Mouse (Mus musculus) hindbrain, embryonic 11.5 days (tissue): ENCODE results near the gene Uqcrc1. TPM values are rescaled to one million over a fixed set of nuclear protein-coding genes. Genes with fewer than 3 reads are reported as not detected.

ENCODE experiments used
- ATAC-seq: fragments of 200-750 bp; cut with Nextera tagmentation; 2 replicates; pipeline ENCODE4 v1.8.0; 2017; ENCODE audit warnings: mild to moderate bottlenecking, moderate TSS enrichment, moderate library complexity; ENCODE audit not compliant: low FRiP score
- DNase-seq: peaks from one replicate; pipeline ENCODE4 v3.0.0-alpha.2; 2015; ENCODE audit warnings: low spot score
- H3K27ac ChIP-seq: fragments of 300-500 bp; sonication (generic); 2 replicates; pipeline ENCODE4 v1.5.1; 2014; ENCODE audit warnings: mild to moderate bottlenecking, low read depth, low read length
- H3K27me3 ChIP-seq: fragments of 300-500 bp; sonication (generic); 2 replicates; pipeline ENCODE4 v1.6.1; 2014; ENCODE audit warnings: mild to moderate bottlenecking, low read length, moderate library complexity, mixed read lengths; ENCODE audit not compliant: control insufficient read depth, insufficient read depth
- H3K36me3 ChIP-seq: fragments of 300-500 bp; sonication (generic); 2 replicates; pipeline ENCODE4 v1.6.1; 2014; ENCODE audit warnings: mild to moderate bottlenecking, low read length, moderate library complexity, mixed read lengths; ENCODE audit not compliant: control insufficient read depth, insufficient read depth
- H3K4me1 ChIP-seq: fragments of 300-500 bp; sonication (generic); replicated peaks from 2 replicates; pipeline ENCODE4 v1.6.1; 2014; ENCODE audit warnings: low read length, mixed read lengths; ENCODE audit not compliant: control insufficient read depth, insufficient read depth
- H3K4me2 ChIP-seq: fragments of 300-500 bp; sonication (generic); replicated peaks from 2 replicates; pipeline ENCODE4 v1.6.1; 2014; ENCODE audit warnings: mild to moderate bottlenecking, low read depth, low read length
- H3K4me3 ChIP-seq: fragments of 300-500 bp; sonication (generic); 2 replicates; pipeline ENCODE4 v1.5.1; 2014; ENCODE audit warnings: low read depth, low read length
- H3K9ac ChIP-seq: fragments of 300-500 bp; sonication (generic); 2 replicates; pipeline ENCODE4 v1.6.1; 2014; ENCODE audit warnings: low read depth, low read length
- H3K9me3 ChIP-seq: fragments of 300-500 bp; sonication (generic); 2 replicates; pipeline ENCODE4 v1.6.1; 2016; ENCODE audit warnings: low read length; ENCODE audit not compliant: control insufficient read depth
- WGBS: fragments of 180-500 bp; shearing (Covaris S2); extraction: QIAGEN DNeasy Blood & Tissue Kit; methylation state at CpG from one replicate; pipeline ENCODE4 v1.1.7; 2014; 5-methylcytosine and 5-hydroxymethylcytosine counted together
- polyA plus RNA-seq: library from polyadenylated mRNA; unstranded; fragments of >200 nt; fragmentation: Nextera tagmentation; extraction: Ambion mirVana; gene quantifications from 2 replicates; pipeline ENCODE4 v1.2.1, GENCODE M21; 2014

Gene Uqcrc1
- 354 and 388 TPM in 2 replicates for polyA plus RNA-seq

- Histone ChIP-seq H3K4me2 (peak within 1 kb of the TSS; percentile 88), H3K4me3 (peak within 1 kb of the TSS; percentile 97), H3K9me3 (no peaks in the 10 kb centered on the region), H3K27me3 (no peaks in the 10 kb centered on the region), H3K9ac (peak within 1 kb of the TSS; percentile 88), H3K4me1 (no peaks in the 10 kb centered on the region), H3K36me3 (peaks cover 8% of the 10 kb centered on the region; the same call in 1 of the 2 replicates), H3K27ac (peak within 1 kb of the TSS; percentile 24; the same call in 1 of the 2 replicates)
- peak; percentile 86 for ATAC-seq
- peak; percentile 100 for DNase-seq
- WGBS: under 1% methylated on average over 58 of the region's 58 CpGs
Observed at GRCm38 (mm10) chr9:108936418-108937364, at the start of gene Uqcrc1. Gene Uqcrc1, plus strand, starts transcription at chr9:108936633.

GRCm38 (mm10) chr9:108912308-108912707 lies 24.1 kb upstream of the Uqcrc1 start:
- no peaks in the 10 kb centered on the region for H3K27me3 ChIP-seq
- H3K4me1 ChIP-seq: no peaks in the 10 kb centered on the region
- H3K4me2 ChIP-seq: no peak overlapping the region
- H3K36me3 ChIP-seq: no peaks in the 10 kb centered on the region
- DNase-seq: no peak
- no peak for ATAC-seq
- H3K27ac ChIP-seq: no peak overlapping the region
- H3K9me3 ChIP-seq: no peaks in the 10 kb centered on the region
- WGBS: 52% methylated on average over 6 of the region's 6 CpGs
- H3K4me3 ChIP-seq: no peak overlapping the region
- no peak overlapping the region for H3K9ac ChIP-seq

GRCm38 (mm10) chr9:108913161-108913560 lies 23.3 kb upstream of the Uqcrc1 start:
- H3K36me3 ChIP-seq: no peaks in the 10 kb centered on the region
- H3K9ac ChIP-seq: no peak overlapping the region
- WGBS: 88% methylated on average over 7 of the region's 7 CpGs
- H3K4me2 ChIP-seq: no peak overlapping the region
- no peak overlapping the region for H3K4me3 ChIP-seq
- ATAC-seq (no peak), DNase-seq (no peak)
- H3K9me3 ChIP-seq: no peaks in the 10 kb centered on the region
- H3K4me1 ChIP-seq: no peaks in the 10 kb centered on the region
- H3K27me3 ChIP-seq: no peaks in the 10 kb centered on the region
- no peak overlapping the region for H3K27ac ChIP-seq

GRCm38 (mm10) chr9:108913621-108914020 lies 22.8 kb upstream of the Uqcrc1 start:
- Histone ChIP-seq H3K4me2 (no peak overlapping the region), H3K36me3 (no peaks in the 10 kb centered on the region), H3K9ac (no peak overlapping the region), H3K27ac (no peak overlapping the region), H3K4me3 (no peak overlapping the region), H3K27me3 (no peaks in the 10 kb centered on the region), H3K4me1 (no peaks in the 10 kb centered on the region), H3K9me3 (no peaks in the 10 kb centered on the region)
- no peak for ATAC-seq
- DNase-seq: no peak
- 83% methylated on average over 10 of the region's 10 CpGs for WGBS

- 80% methylated on average over 6 of the region's 6 CpGs for WGBS
- Histone ChIP-seq H3K27ac (no peak within 1 kb of the TSS), H3K4me3 (no peak within 1 kb of the TSS), H3K27me3 (no peaks in the 10 kb centered on the region), H3K4me1 (no peaks in the 10 kb centered on the region), H3K4me2 (no peak within 1 kb of the TSS), H3K9me3 (no peaks in the 10 kb centered on the region), H3K9ac (no peak within 1 kb of the TSS), H3K36me3 (no peaks in the 10 kb centered on the region)
- no peak for DNase-seq
- no peak for ATAC-seq
Observed at GRCm38 (mm10) chr9:108914491-108914890, 21.9 kb upstream of the Uqcrc1 start, which contains the start of gene Tmem89. Gene Tmem89, plus strand, starts transcription at chr9:108914619.

- H3K9ac ChIP-seq: no peak overlapping the region
- H3K36me3 ChIP-seq: no peaks in the 10 kb centered on the region
- H3K27ac ChIP-seq: no peak overlapping the region
- H3K4me2 ChIP-seq: no peak overlapping the region
- H3K27me3 ChIP-seq: no peaks in the 10 kb centered on the region
- H3K4me3 ChIP-seq: no peak overlapping the region
- no peaks in the 10 kb centered on the region for H3K4me1 ChIP-seq
- no peak for DNase-seq
- ATAC-seq: no peak
- 77% methylated on average over 8 of the region's 8 CpGs for WGBS
- H3K9me3 ChIP-seq: no peaks in the 10 kb centered on the region
Observed at GRCm38 (mm10) chr9:108925897-108926296, 10.5 kb upstream of the Uqcrc1 start.

GRCm38 (mm10) chr9:108928424-108928823 lies 8.0 kb upstream of the Uqcrc1 start:
- Histone ChIP-seq H3K4me1 (no peaks in the 10 kb centered on the region), H3K36me3 (no peaks in the 10 kb centered on the region), H3K27ac (no peak overlapping the region), H3K4me3 (no peak overlapping the region), H3K9me3 (no peaks in the 10 kb centered on the region), H3K4me2 (no peak overlapping the region), H3K27me3 (no peaks in the 10 kb centered on the region), H3K9ac (no peak overlapping the region)
- no peak for ATAC-seq
- 91% methylated on average over 3 of the region's 3 CpGs for WGBS
- no peak for DNase-seq

GRCm38 (mm10) chr9:108935991-108936390 lies 442 bp upstream of the Uqcrc1 start:
- peaks cover 8% of the 10 kb centered on the region; the same call in 1 of the 2 replicates for H3K36me3 ChIP-seq
- ATAC-seq: peak; percentile 10; the same call in 1 of the 2 replicates
- DNase-seq: no peak
- no peaks in the 10 kb centered on the region for H3K9me3 ChIP-seq
- H3K27ac ChIP-seq: no peak overlapping the region
- no peak overlapping the region for H3K4me2 ChIP-seq
- no peaks in the 10 kb centered on the region for H3K4me1 ChIP-seq
- 18% methylated on average over 3 of the region's 3 CpGs for WGBS
- H3K4me3 ChIP-seq: no peak overlapping the region
- H3K27me3 ChIP-seq: no peaks in the 10 kb centered on the region
- no peak overlapping the region for H3K9ac ChIP-seq

- no peak for ATAC-seq
Observed at GRCm38 (mm10) chr9:108945111-108945510, 8.7 kb downstream of the Uqcrc1 start.

More at GRCm38 (mm10) chr9:108945111-108945510, 8.7 kb downstream of the Uqcrc1 start:
- Histone ChIP-seq H3K9me3 (no peaks in the 10 kb centered on the region), H3K27ac (no peak overlapping the region), H3K4me3 (no peak overlapping the region), H3K9ac (no peak overlapping the region), H3K4me1 (no peaks in the 10 kb centered on the region), H3K4me2 (no peak overlapping the region), H3K36me3 (peaks cover 23% of the 10 kb centered on the region), H3K27me3 (no peaks in the 10 kb centered on the region)
- WGBS: 84% methylated on average over 9 of the region's 9 CpGs
- no peak for DNase-seq
